Mouse (Mus musculus): ENCODE results near the gene Accs. TPM values are rescaled to one million over a fixed set of nuclear protein-coding genes. Genes with fewer than 3 reads are reported as not detected.

The Accs gene
- polyA plus RNA-seq, 1 experiment from 2014 or later, result 5.3 TPM

GRCm38 (mm10) chr2:93850317-93850944 is 688 bp upstream of the Accs start:
- 40% methylated on average over 13 of the region's 13 CpGs for WGBS
- no peaks in the 10 kb centered on the region for H3K27me3 ChIP-seq (replicated peaks)
- peak overlapping the region; percentile 73; the same call in 1 of the 2 replicates for H3K4me2 ChIP-seq
- peaks cover 9% of the 10 kb centered on the region; the same call in 1 of the 2 replicates for H3K4me1 ChIP-seq
- H3K27ac ChIP-seq, result no peak overlapping the region
- no peak overlapping the region for H3K9ac ChIP-seq
- no peaks in the 10 kb centered on the region for H3K9me3 ChIP-seq
- no peak for ATAC-seq (ENCODE audit: insufficient read depth, low FRiP score, low read depth)
- peak overlapping the region; percentile 61; the same call in 1 of the 2 replicates for H3K4me3 ChIP-seq (replicated peaks)
- no peaks in the 10 kb centered on the region for H3K36me3 ChIP-seq

DNA sequence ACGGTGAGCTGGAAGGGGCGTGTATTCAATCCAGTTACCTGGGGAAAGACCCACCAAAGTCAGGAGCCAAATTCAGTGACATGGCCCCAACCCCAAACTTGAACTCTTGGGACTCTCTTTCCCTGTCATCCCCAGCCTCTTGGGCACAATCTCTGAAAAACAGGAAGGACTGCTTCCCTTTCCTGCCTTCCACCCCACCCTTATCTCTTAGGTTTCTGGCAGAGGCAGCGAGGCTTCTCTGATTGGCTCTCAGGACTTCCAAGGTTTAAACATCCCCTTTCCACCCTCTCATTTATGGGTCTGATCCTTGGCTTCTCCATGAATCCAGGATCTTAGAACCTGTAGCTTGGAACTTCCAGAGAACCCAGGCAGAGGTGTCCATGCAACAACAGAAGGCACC is 8.4 kb downstream of the Accs start:
- ATAC-seq (ENCODE audit: insufficient read depth, low FRiP score, low read depth), result no peak
- Histone ChIP-seq H3K4me1 (no peaks in the 10 kb centered on the region), H3K9me3 (no peaks in the 10 kb centered on the region), H3K4me3 (replicated peaks) (no peak overlapping the region), H3K27me3 (replicated peaks) (no peaks in the 10 kb centered on the region), H3K4me2 (no peak overlapping the region), H3K27ac (no peak overlapping the region), H3K9ac (no peak overlapping the region), H3K36me3 (peaks cover 24% of the 10 kb centered on the region)
- 94% methylated on average over 3 of the region's 3 CpGs for WGBS

GRCm38 (mm10) chr2:93840109-93840508 is 9.6 kb downstream of the Accs start:
- ATAC-seq (ENCODE audit: insufficient read depth, low FRiP score, low read depth), result no peak
- Histone ChIP-seq H3K27me3 (replicated peaks) (no peaks in the 10 kb centered on the region), H3K27ac (no peak overlapping the region), H3K36me3 (peaks cover 26% of the 10 kb centered on the region), H3K4me2 (no peak overlapping the region), H3K9ac (no peak overlapping the region), H3K4me3 (replicated peaks) (no peak overlapping the region), H3K9me3 (no peaks in the 10 kb centered on the region), H3K4me1 (no peaks in the 10 kb centered on the region)
- 81% methylated on average over 6 of the region's 6 CpGs for WGBS

- H3K9ac ChIP-seq, result no peak overlapping the region
- no peak overlapping the region for H3K4me3 ChIP-seq (replicated peaks)
- no peak overlapping the region for H3K4me2 ChIP-seq
- H3K9me3 ChIP-seq, result no peaks in the 10 kb centered on the region
- H3K4me1 ChIP-seq, result no peaks in the 10 kb centered on the region
- peaks cover 26% of the 10 kb centered on the region for H3K36me3 ChIP-seq
- WGBS, result 92% methylated on average over 4 of the region's 4 CpGs
- H3K27me3 ChIP-seq (replicated peaks), result no peaks in the 10 kb centered on the region
- ATAC-seq (ENCODE audit: insufficient read depth, low FRiP score, low read depth), result no peak
- H3K27ac ChIP-seq, result no peak overlapping the region
Measured at GRCm38 (mm10) chr2:93838931-93839330, 10.8 kb downstream of the Accs start.

GRCm38 (mm10) chr2:93836232-93836785 is 13.4 kb downstream of the Accs start:
- H3K27ac ChIP-seq, result no peak overlapping the region
- ATAC-seq (ENCODE audit: insufficient read depth, low FRiP score, low read depth), result no peak
- H3K9ac ChIP-seq, result no peak overlapping the region
- H3K4me1 ChIP-seq, result no peaks in the 10 kb centered on the region
- H3K36me3 ChIP-seq, result peaks cover 25% of the 10 kb centered on the region
- H3K4me2 ChIP-seq, result no peak overlapping the region
- no peaks in the 10 kb centered on the region for H3K27me3 ChIP-seq (replicated peaks)
- no peak overlapping the region for H3K4me3 ChIP-seq (replicated peaks)
- no peaks in the 10 kb centered on the region for H3K9me3 ChIP-seq
- WGBS, result 73% methylated on average over 13 of the region's 13 CpGs

GRCm38 (mm10) chr2:93835596-93835995 is 14.1 kb downstream of the Accs start:
- Histone ChIP-seq H3K9ac (no peak overlapping the region), H3K4me1 (no peaks in the 10 kb centered on the region), H3K27me3 (replicated peaks) (no peaks in the 10 kb centered on the region), H3K36me3 (peaks cover 18% of the 10 kb centered on the region), H3K4me2 (no peak overlapping the region), H3K27ac (no peak overlapping the region), H3K9me3 (no peaks in the 10 kb centered on the region), H3K4me3 (replicated peaks) (no peak overlapping the region)
- ATAC-seq (ENCODE audit: insufficient read depth, low FRiP score, low read depth), result no peak
- WGBS, result 78% methylated on average over 11 of the region's 11 CpGs

DNA sequence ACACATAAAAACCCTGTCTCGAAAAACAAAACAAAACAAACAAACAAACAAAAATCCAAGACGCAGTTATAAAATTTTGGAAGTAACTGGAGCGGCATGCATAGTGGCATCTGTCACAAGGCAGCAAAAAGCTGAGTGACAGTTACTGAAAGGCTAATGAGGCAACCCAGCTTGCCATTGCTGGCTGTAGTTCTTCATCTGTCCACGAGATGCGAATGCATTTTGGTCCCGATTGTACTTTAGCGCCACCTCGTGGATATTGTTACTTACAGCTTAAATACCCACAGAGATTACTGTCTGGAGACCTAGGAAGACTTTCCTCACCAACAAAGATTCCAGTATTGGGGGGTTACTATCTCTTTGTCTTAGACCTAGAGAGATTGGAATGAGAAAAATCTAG is 26.2 kb downstream of the Accs start:
- Histone ChIP-seq H3K9me3 (no peaks in the 10 kb centered on the region), H3K4me1 (peaks cover 6% of the 10 kb centered on the region), H3K27ac (no peak overlapping the region), H3K4me3 (replicated peaks) (no peak overlapping the region), H3K9ac (no peak overlapping the region), H3K27me3 (replicated peaks) (no peaks in the 10 kb centered on the region), H3K36me3 (no peaks in the 10 kb centered on the region), H3K4me2 (no peak overlapping the region)
- WGBS, result 16% methylated on average over 8 of the region's 8 CpGs
- ATAC-seq (ENCODE audit: insufficient read depth, low FRiP score, low read depth), result no peak

GRCm38 (mm10) chr2:93822045-93822749 is 27.5 kb downstream of the Accs start, which contains the start of gene Ext2:
Gene Ext2 (minus strand): TSS chr2:93822568.
- no peaks in the 10 kb centered on the region for H3K27me3 ChIP-seq (replicated peaks)
- ATAC-seq (ENCODE audit: insufficient read depth, low FRiP score, low read depth), result peak; percentile 89
- no peak within 1 kb of the TSS for H3K27ac ChIP-seq
- H3K4me2 ChIP-seq, result peak within 1 kb of the TSS; percentile 58
- H3K9me3 ChIP-seq, result no peaks in the 10 kb centered on the region
- H3K4me1 ChIP-seq, result peaks cover 6% of the 10 kb centered on the region
- no peaks in the 10 kb centered on the region for H3K36me3 ChIP-seq
- under 1% methylated on average over 52 of the region's 66 CpGs for WGBS
- peak within 1 kb of the TSS; percentile 93 for H3K4me3 ChIP-seq (replicated peaks)
- H3K9ac ChIP-seq, result peak within 1 kb of the TSS; percentile 92

GRCm38 (mm10) chr2:93817791-93818190 is 32.0 kb downstream of the Accs start:
- Histone ChIP-seq H3K36me3 (peaks cover 5% of the 10 kb centered on the region; the same call in 1 of the 2 replicates), H3K27ac (no peak overlapping the region), H3K27me3 (replicated peaks) (no peaks in the 10 kb centered on the region), H3K4me1 (peaks cover 6% of the 10 kb centered on the region), H3K4me3 (replicated peaks) (no peak overlapping the region), H3K9ac (no peak overlapping the region), H3K4me2 (no peak overlapping the region), H3K9me3 (no peaks in the 10 kb centered on the region)
- no peak for ATAC-seq (ENCODE audit: insufficient read depth, low FRiP score, low read depth)
- WGBS, result 89% methylated on average over 5 of the region's 5 CpGs

- Histone ChIP-seq H3K4me3 (replicated peaks) (no peak overlapping the region), H3K4me1 (no peaks in the 10 kb centered on the region), H3K27ac (no peak overlapping the region), H3K9ac (no peak overlapping the region), H3K36me3 (peaks cover 8% of the 10 kb centered on the region), H3K9me3 (no peaks in the 10 kb centered on the region), H3K4me2 (no peak overlapping the region), H3K27me3 (replicated peaks) (no peaks in the 10 kb centered on the region)
- 91% methylated on average over 22 of the region's 22 CpGs for WGBS
- ATAC-seq (ENCODE audit: insufficient read depth, low FRiP score, low read depth), result no peak
Measured at GRCm38 (mm10) chr2:93813343-93813742, 36.4 kb downstream of the Accs start.

GRCm38 (mm10) chr2:93811812-93812211 is 37.9 kb downstream of the Accs start:
- H3K27me3 ChIP-seq (replicated peaks), result no peaks in the 10 kb centered on the region
- H3K4me3 ChIP-seq (replicated peaks), result no peak overlapping the region
- peaks cover 8% of the 10 kb centered on the region for H3K36me3 ChIP-seq
- WGBS, result 41% methylated on average over 4 of the region's 4 CpGs
- H3K9ac ChIP-seq, result no peak overlapping the region
- no peaks in the 10 kb centered on the region for H3K9me3 ChIP-seq
- no peak overlapping the region for H3K27ac ChIP-seq
- no peak overlapping the region for H3K4me2 ChIP-seq
- no peak for ATAC-seq (ENCODE audit: insufficient read depth, low FRiP score, low read depth)
- no peaks in the 10 kb centered on the region for H3K4me1 ChIP-seq

DNA sequence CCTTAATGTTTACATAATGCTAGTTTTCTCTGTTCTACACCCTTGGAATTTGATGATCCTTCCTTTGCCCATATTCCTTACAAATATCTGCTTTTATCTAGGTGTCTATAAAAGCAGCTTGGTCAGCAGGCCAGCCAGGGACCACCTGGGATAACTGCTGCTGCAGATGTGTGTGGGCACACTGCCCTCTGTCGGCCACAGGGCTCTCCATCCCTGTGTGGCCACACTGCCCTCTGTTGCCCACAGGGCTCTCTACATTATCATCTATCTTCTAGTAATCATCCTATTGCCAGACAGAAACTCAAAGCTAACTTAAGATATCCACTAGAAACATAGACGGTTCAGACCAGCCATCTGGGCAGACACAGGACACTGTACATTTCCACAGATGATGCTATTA is 39.8 kb downstream of the Accs start:
- H3K4me3 ChIP-seq (replicated peaks), result no peak overlapping the region
- ATAC-seq (ENCODE audit: insufficient read depth, low FRiP score, low read depth), result no peak
- no peaks in the 10 kb centered on the region for H3K27me3 ChIP-seq (replicated peaks)
- no peak overlapping the region for H3K27ac ChIP-seq
- no peak overlapping the region for H3K9ac ChIP-seq
- H3K9me3 ChIP-seq, result no peaks in the 10 kb centered on the region
- H3K4me2 ChIP-seq, result no peak overlapping the region
- WGBS, result 10% methylated on average over 2 of the region's 2 CpGs
- H3K36me3 ChIP-seq, result peaks cover 16% of the 10 kb centered on the region
- H3K4me1 ChIP-seq, result no peaks in the 10 kb centered on the region

All from stomach, embryonic 15.5 days (tissue).